Mouse (Mus musculus) activated CD4-positive, CD25-positive, alpha-beta regulatory T cell, adult 9 weeks (primary cell): Measurements from ENCODE around the gene Ppp3cb. TPM values are rescaled to one million over a fixed set of nuclear protein-coding genes. Genes with fewer than 3 reads are reported as not detected.

Experiments
- polyA plus RNA-seq: library from polyadenylated mRNA; unstranded; fragments of 100-300 nt; shearing (Covaris generic); gene quantifications from one replicate; pipeline ENCODE4 v1.2.1, GENCODE M21; 2017

Gene Ppp3cb
- polyA plus RNA-seq = 12.9 TPM

GRCm38 (mm10) chr14:20546415-20546814 lies at the start of gene Ppp3cb:
Gene Ppp3cb, minus strand, starts transcription at chr14:20546573.

GRCm38 (mm10) chr14:20496603-20497002 lies 49.8 kb downstream of the Ppp3cb start, which contains the start of gene Mss51:
Gene Mss51, minus strand, starts transcription at chr14:20496901.

GRCm38 (mm10) chr14:20479291-20480194 lies 66.8 kb downstream of the Ppp3cb start, which contains the start of gene Anxa7:
Gene Anxa7, minus strand, starts transcription at chr14:20480133.

GRCm38 (mm10) chr14:20451765-20452331 lies 94.5 kb downstream of the Ppp3cb start, which contains the start of gene Cfap70:
Gene Cfap70, minus strand, starts transcription at chr14:20452226.

Other genes starting within 250 kb of the Ppp3cb start
- 71.3 TPM for gene Ecd, start 198.5 kb downstream of the Ppp3cb start, polyA plus RNA-seq
- 90.6 TPM for gene Fam149b, start 198.4 kb downstream of the Ppp3cb start, polyA plus RNA-seq
- 150 TPM for gene Dnajc9, start 157.7 kb downstream of the Ppp3cb start, polyA plus RNA-seq
- gene Mrps16, start 152.9 kb downstream of the Ppp3cb start, polyA plus RNA-seq = 109 TPM
- not detected for gene Cfap70, start 94.3 kb downstream of the Ppp3cb start, polyA plus RNA-seq
- gene Anxa7, start 66.4 kb downstream of the Ppp3cb start, polyA plus RNA-seq = 56.3 TPM
- gene Mss51, start 49.7 kb downstream of the Ppp3cb start, polyA plus RNA-seq = 0.89 TPM
- 4.7 TPM for gene Usp54, start 94.5 kb upstream of the Ppp3cb start, polyA plus RNA-seq
- not detected for gene Myoz1, start 110.0 kb upstream of the Ppp3cb start, polyA plus RNA-seq
- 0.07 TPM for gene Synpo2l, start 121.8 kb upstream of the Ppp3cb start, polyA plus RNA-seq
- gene Sec24c, start 127.7 kb upstream of the Ppp3cb start, polyA plus RNA-seq = 280 TPM
- 5.0 TPM for gene Fut11, start 148.4 kb upstream of the Ppp3cb start, polyA plus RNA-seq
- gene Chchd1, start 156.4 kb upstream of the Ppp3cb start, polyA plus RNA-seq = 135 TPM
- 19.9 TPM for gene Zswim8, start 161.0 kb upstream of the Ppp3cb start, polyA plus RNA-seq
- gene Ndst2, start 188.0 kb upstream of the Ppp3cb start, polyA plus RNA-seq = 13.4 TPM
- gene Camk2g, start 247.5 kb upstream of the Ppp3cb start, polyA plus RNA-seq = 9.9 TPM